Mouse (Mus musculus) neural tube, embryonic 11.5 days (tissue): ENCODE results near the gene Sipa1l3. TPM values are rescaled to one million over a fixed set of nuclear protein-coding genes. Genes with fewer than 3 reads are reported as not detected.

ENCODE experiments used
- ATAC-seq: fragments of 200-750 bp; cut with Nextera tagmentation; 2 replicates; pipeline ENCODE4 v1.8.0; 2017; ENCODE audit warnings: moderate number of reproducible peaks, mild to moderate bottlenecking, moderate TSS enrichment, moderate library complexity; ENCODE audit not compliant: insufficient read depth, low FRiP score, low TSS enrichment
- DNase-seq: peaks from one replicate; pipeline ENCODE4 v3.0.0-alpha.2; 2015; ENCODE audit warnings: low spot score
- H3K27ac ChIP-seq: fragments of 300-500 bp; sonication (generic); 2 replicates; pipeline ENCODE4 v1.5.1; 2014; ENCODE audit warnings: low read depth, mild to moderate bottlenecking, low read length
- H3K27me3 ChIP-seq: fragments of 300-500 bp; sonication (generic); 2 replicates; pipeline ENCODE4 v1.6.1; 2014; ENCODE audit warnings: mild to moderate bottlenecking, low read length, mixed read lengths; ENCODE audit not compliant: control insufficient read depth, insufficient read depth
- H3K36me3 ChIP-seq: fragments of 300-500 bp; sonication (generic); 2 replicates; pipeline ENCODE4 v1.6.1; 2014; ENCODE audit warnings: mild to moderate bottlenecking, low read length, moderate library complexity, mixed read lengths; ENCODE audit not compliant: control insufficient read depth, insufficient read depth
- H3K4me1 ChIP-seq: fragments of 300-500 bp; sonication (generic); 2 replicates; pipeline ENCODE4 v1.6.1; 2014; ENCODE audit warnings: low read length, mixed read lengths; ENCODE audit not compliant: control insufficient read depth, insufficient read depth
- H3K4me2 ChIP-seq: fragments of 300-500 bp; sonication (generic); 2 replicates; pipeline ENCODE4 v1.6.1; 2014; ENCODE audit warnings: low read depth, mild to moderate bottlenecking, moderate library complexity
- H3K4me3 ChIP-seq: fragments of 300-500 bp; sonication (generic); 2 replicates; pipeline ENCODE4 v1.5.1; 2014; ENCODE audit warnings: low read depth, low read length
- H3K9ac ChIP-seq: fragments of 300-500 bp; sonication (generic); 2 replicates; pipeline ENCODE4 v1.6.1; 2014; ENCODE audit warnings: mild to moderate bottlenecking, low read length
- H3K9me3 ChIP-seq: fragments of 300-500 bp; sonication (generic); 2 replicates; pipeline ENCODE4 v1.6.1; 2016; ENCODE audit warnings: low read length; ENCODE audit not compliant: control insufficient read depth
- WGBS: fragments of 180-500 bp; shearing (Covaris S2); extraction: QIAGEN DNeasy Blood & Tissue Kit; methylation state at CpG from one replicate; pipeline ENCODE4 v1.1.7; 2014; 5-methylcytosine and 5-hydroxymethylcytosine counted together
- polyA plus RNA-seq: library from polyadenylated mRNA; unstranded; fragments of >200 nt; fragmentation: Nextera tagmentation; extraction: Ambion mirVana; gene quantifications from 2 replicates; pipeline ENCODE4 v1.2.1, GENCODE M21; 2014

Gene Sipa1l3
- polyA plus RNA-seq, 1 experiment from 2014 or later = 11.9 TPM

GRCm38 (mm10) chr7:29307350-29308104 lies 210.9 kb downstream of the Sipa1l3 start:
- 1% methylated on average over 42 of the region's 42 CpGs for WGBS
- peak; percentile 91 for DNase-seq
- peak; percentile 65 for ATAC-seq
- H3K9me3 ChIP-seq = no peaks in the 10 kb centered on the region
- peak overlapping the region; percentile 88 for H3K4me2 ChIP-seq
- H3K36me3 ChIP-seq = no peaks in the 10 kb centered on the region
- peak overlapping the region; percentile 44; the same call in 1 of the 2 replicates for H3K27ac ChIP-seq
- H3K9ac ChIP-seq = peak overlapping the region; percentile 67
- no peaks in the 10 kb centered on the region for H3K27me3 ChIP-seq
- H3K4me1 ChIP-seq = peaks cover 36% of the 10 kb centered on the region
- H3K4me3 ChIP-seq = peak overlapping the region; percentile 70

- no peak for ATAC-seq
- no peaks in the 10 kb centered on the region for H3K27me3 ChIP-seq
- H3K27ac ChIP-seq = no peak overlapping the region
- 18% methylated on average over 7 of the region's 7 CpGs for WGBS
- H3K36me3 ChIP-seq = no peaks in the 10 kb centered on the region
- peaks cover 36% of the 10 kb centered on the region for H3K4me1 ChIP-seq
- peak; percentile 56 for DNase-seq
- no peak overlapping the region for H3K4me3 ChIP-seq
- H3K9ac ChIP-seq = no peak overlapping the region
- peak overlapping the region; percentile 88; the same call in 1 of the 2 replicates for H3K4me2 ChIP-seq
- no peaks in the 10 kb centered on the region for H3K9me3 ChIP-seq
These were observed 211.8 kb downstream of the Sipa1l3 start for GRCm38 (mm10) chr7:29306619-29307018.

DNA sequence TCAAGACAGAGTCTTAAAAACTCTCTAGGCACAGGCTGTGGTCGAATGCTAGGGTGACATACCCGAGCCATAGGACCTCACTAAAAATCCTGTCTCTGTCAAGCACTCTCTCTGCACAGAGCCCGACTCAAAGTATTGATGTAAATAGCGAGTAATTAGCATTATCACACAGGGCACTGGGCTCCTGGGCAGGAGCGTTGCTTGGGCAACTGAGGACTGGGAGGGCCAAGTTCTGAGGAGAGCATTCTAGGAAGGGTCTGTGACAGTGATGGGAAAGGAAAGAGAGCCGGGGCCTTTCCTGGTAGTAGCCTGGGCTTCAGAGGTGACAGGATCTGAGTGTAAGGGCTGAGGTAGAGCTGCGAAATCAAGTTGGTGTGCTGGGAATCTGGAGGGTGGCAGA lies 212.3 kb downstream of the Sipa1l3 start:
- peaks cover 36% of the 10 kb centered on the region for H3K4me1 ChIP-seq
- H3K9me3 ChIP-seq = no peaks in the 10 kb centered on the region
- H3K27ac ChIP-seq = no peak overlapping the region
- DNase-seq (peak; percentile 27), ATAC-seq (no peak)
- H3K4me3 ChIP-seq = no peak overlapping the region
- WGBS = 25% methylated on average over 7 of the region's 7 CpGs
- no peak overlapping the region for H3K9ac ChIP-seq
- H3K36me3 ChIP-seq = no peaks in the 10 kb centered on the region
- H3K27me3 ChIP-seq = no peaks in the 10 kb centered on the region
- peak overlapping the region; percentile 19; the same call in 1 of the 2 replicates for H3K4me2 ChIP-seq

DNA sequence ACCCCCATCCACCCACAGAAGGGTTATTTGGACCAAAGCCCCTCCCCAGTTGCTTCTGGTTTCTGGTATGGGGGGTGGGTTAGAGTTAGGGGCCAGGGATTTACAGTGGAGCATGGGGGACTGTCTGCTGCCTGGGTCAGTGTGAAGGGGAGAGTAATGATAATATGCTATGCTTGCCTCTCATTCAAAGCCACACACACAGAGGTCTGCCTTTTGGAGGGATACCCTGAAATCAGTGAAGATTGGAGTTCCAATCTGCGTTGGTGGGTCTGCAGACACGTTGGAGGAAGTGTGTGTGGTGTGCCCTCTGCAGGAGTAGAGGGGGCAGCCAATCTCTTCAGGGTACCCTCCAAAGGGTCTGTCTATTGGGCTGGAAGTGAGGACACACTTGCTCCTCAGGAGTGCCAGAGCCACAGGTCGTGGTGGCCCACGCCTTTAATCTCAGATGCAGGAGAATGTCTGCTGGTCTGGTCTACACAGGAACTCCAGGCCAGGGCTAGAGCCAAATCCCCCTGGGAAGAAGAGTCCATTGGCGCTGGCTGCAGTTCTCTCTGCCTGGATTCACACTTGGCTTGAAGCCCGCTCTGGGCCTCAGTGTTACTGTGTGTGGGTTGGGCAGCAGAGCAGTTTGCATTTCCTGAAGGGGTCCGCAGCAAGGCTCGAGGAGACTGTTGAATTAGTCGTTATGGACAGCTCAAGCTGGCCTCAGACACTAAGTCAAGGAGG lies 213.0 kb downstream of the Sipa1l3 start:
- peaks cover 36% of the 10 kb centered on the region for H3K4me1 ChIP-seq
- H3K36me3 ChIP-seq = no peaks in the 10 kb centered on the region
- peak overlapping the region; percentile 74 for H3K4me3 ChIP-seq
- no peaks in the 10 kb centered on the region for H3K27me3 ChIP-seq
- no peaks in the 10 kb centered on the region for H3K9me3 ChIP-seq
- peak; percentile 33 for DNase-seq
- H3K4me2 ChIP-seq = peak overlapping the region; percentile 95
- H3K27ac ChIP-seq = peak overlapping the region; percentile 63
- ATAC-seq = no peak
- 15% methylated on average over 9 of the region's 9 CpGs for WGBS
- peak overlapping the region; percentile 79 for H3K9ac ChIP-seq

GRCm38 (mm10) chr7:29304463-29305262 lies 213.8 kb downstream of the Sipa1l3 start:
- peak overlapping the region; percentile 95 for H3K4me2 ChIP-seq
- DNase-seq (peak; percentile 77), ATAC-seq (0 out of 2 replicates have a peak, but pooled peaks have one; percentile 3)
- WGBS = 1% methylated on average over 39 of the region's 48 CpGs
- no peaks in the 10 kb centered on the region for H3K9me3 ChIP-seq
- H3K4me3 ChIP-seq = peak overlapping the region; percentile 74
- no peaks in the 10 kb centered on the region for H3K27me3 ChIP-seq
- peak overlapping the region; percentile 63 for H3K27ac ChIP-seq
- peaks cover 34% of the 10 kb centered on the region for H3K4me1 ChIP-seq
- no peaks in the 10 kb centered on the region for H3K36me3 ChIP-seq
- peak overlapping the region; percentile 79 for H3K9ac ChIP-seq

GRCm38 (mm10) chr7:29303738-29304462 lies 214.5 kb downstream of the Sipa1l3 start, which contains the start of gene Dpf1:
Dpf1 (plus strand) TSS chr7:29303951.
- Histone ChIP-seq H3K9ac (peak within 1 kb of the TSS; percentile 79), H3K9me3 (no peaks in the 10 kb centered on the region), H3K27ac (peak within 1 kb of the TSS; percentile 63), H3K36me3 (no peaks in the 10 kb centered on the region), H3K27me3 (no peaks in the 10 kb centered on the region), H3K4me2 (peak within 1 kb of the TSS; percentile 95), H3K4me1 (peaks cover 26% of the 10 kb centered on the region), H3K4me3 (peak within 1 kb of the TSS; percentile 74)
- DNase-seq = peak; percentile 93
- ATAC-seq = peak; percentile 76
- under 1% methylated on average over 43 of the region's 67 CpGs for WGBS

- WGBS = 69% methylated on average over 7 of the region's 7 CpGs
- H3K27ac ChIP-seq = no peak overlapping the region
- DNase-seq (no peak), ATAC-seq (no peak)
- H3K27me3 ChIP-seq = no peaks in the 10 kb centered on the region
- no peak overlapping the region for H3K4me3 ChIP-seq
- peaks cover 26% of the 10 kb centered on the region for H3K4me1 ChIP-seq
- no peak overlapping the region for H3K9ac ChIP-seq
- no peaks in the 10 kb centered on the region for H3K36me3 ChIP-seq
- H3K9me3 ChIP-seq = no peaks in the 10 kb centered on the region
- H3K4me2 ChIP-seq = no peak overlapping the region
These were observed 215.8 kb downstream of the Sipa1l3 start for GRCm38 (mm10) chr7:29302641-29303040.

DNA sequence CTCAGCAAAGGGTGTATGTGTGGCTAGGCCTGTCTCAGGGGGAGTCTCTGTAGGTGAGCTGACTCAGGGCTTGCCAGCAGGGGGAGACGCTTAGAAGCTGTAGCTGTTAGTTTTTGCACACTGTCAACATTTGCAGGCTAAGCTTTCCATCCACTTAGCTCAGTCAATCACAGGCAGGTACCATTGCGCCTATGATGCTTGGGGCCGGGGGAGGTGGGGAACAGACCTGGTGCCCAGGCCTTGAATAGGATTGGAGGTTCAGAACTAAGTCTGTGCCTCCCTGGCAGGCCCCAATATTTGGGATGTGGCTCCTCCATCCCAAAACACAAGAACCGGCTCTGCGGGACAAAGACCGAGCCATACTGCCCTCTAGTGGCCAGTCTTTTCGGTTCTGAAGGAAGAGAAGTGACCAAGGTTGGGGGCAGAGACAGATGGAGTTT lies 217.3 kb downstream of the Sipa1l3 start:
- Histone ChIP-seq H3K9me3 (no peaks in the 10 kb centered on the region), H3K4me2 (no peak overlapping the region; the same call in 1 of the 2 replicates), H3K4me3 (no peak overlapping the region), H3K27ac (no peak overlapping the region), H3K36me3 (no peaks in the 10 kb centered on the region), H3K4me1 (peaks cover 15% of the 10 kb centered on the region), H3K9ac (peak overlapping the region; percentile 26; the same call in 1 of the 2 replicates), H3K27me3 (no peaks in the 10 kb centered on the region)
- DNase-seq (peak; percentile 80), ATAC-seq (no peak)
- 2% methylated on average over 7 of the region's 7 CpGs for WGBS
